Mouse (Mus musculus) heart, adult 2 months (tissue): Measurements from ENCODE around the gene Hist3h2ba.

Experiments used
- CTCF ChIP-seq: fragments of 200-600 bp; IDR thresholded peaks from 2 replicates; pipeline ENCODE4 v1.8.1; 2022; ENCODE audit warnings: antibody characterized with exemption, mild to moderate bottlenecking, moderate library complexity
- EP300 ChIP-seq: fragments of 200-500 bp; IDR thresholded peaks from 2 replicates; pipeline ENCODE4 v1.6.1; 2011; ENCODE audit warnings: low read depth, low read length, control low read depth; ENCODE audit not compliant: insufficient read depth
- POLR2A ChIP-seq: fragments of 200-500 bp; IDR thresholded peaks from 2 replicates; pipeline ENCODE4 v1.6.1; 2011; ENCODE audit warnings: mild to moderate bottlenecking, low read depth, low read length, control low read depth; ENCODE audit not compliant: insufficient read depth

DNA sequence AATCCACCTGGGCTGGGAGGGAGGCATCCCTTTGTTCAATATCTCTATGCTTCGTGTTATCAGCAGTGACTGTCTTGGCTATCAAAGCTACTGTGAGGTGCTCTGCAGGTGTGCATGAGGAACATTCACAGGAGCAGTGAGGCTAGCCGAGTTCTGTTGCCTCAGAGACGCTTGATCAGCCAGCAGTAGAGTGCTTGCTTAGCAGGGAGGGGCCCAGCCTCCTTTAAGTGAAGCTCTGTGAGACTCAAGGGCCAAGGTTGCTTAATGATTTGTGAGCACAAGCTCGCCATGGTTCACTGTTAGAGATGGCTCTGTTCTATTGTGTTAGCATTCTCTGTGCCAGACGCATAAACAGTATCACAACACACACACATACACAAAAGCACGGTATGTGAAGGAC lies 20.9 kb downstream of the Hist3h2ba start:
- TF ChIP-seq CTCF (no peak), POLR2A (no peak), EP300 (no peak)
